Mouse (Mus musculus) myocyte (in vitro differentiated cells): ENCODE results near the gene Mov10l1.

Source experiments
- CEBPB ChIP-seq: IDR thresholded peaks from 2 replicates; pipeline ENCODE4 v1.6.1; 2011; ENCODE audit warnings: mild to moderate bottlenecking, moderate library complexity; ENCODE audit not compliant: poor library complexity, insufficient read depth, severe bottlenecking
- E2F4 ChIP-seq: IDR thresholded peaks from one replicate; pipeline ENCODE4 v1.6.1; 2011; ENCODE audit warnings: mild to moderate bottlenecking, control low read depth, moderate library complexity; ENCODE audit not compliant: insufficient read depth
- MAX ChIP-seq: IDR thresholded peaks from one replicate; pipeline ENCODE4 v1.6.1; 2011; ENCODE audit warnings: low read depth, mild to moderate bottlenecking, control low read depth
- MYOD1 ChIP-seq, 3 experiments: IDR thresholded peaks; one replicate each; pipeline ENCODE4 v1.6.1; 2011; ENCODE audit warnings: control low read depth in 2 of 3, low read depth in 2 of 3, mild to moderate bottlenecking in 2 of 3, moderate library complexity in 1 of 3; ENCODE audit not compliant: insufficient read length in 2 of 3, control insufficient read depth in 1 of 3
- MYOG ChIP-seq, 3 experiments: IDR thresholded peaks; one replicate each; pipeline ENCODE4 v1.6.1; 2011; ENCODE audit warnings: control low read depth in 2 of 3, low read depth in 2 of 3, mild to moderate bottlenecking in 2 of 3; ENCODE audit not compliant: insufficient read length in 2 of 3, control insufficient read depth in 1 of 3, insufficient read depth in 1 of 3
- POLR2A ChIP-seq: IDR thresholded peaks from one replicate; pipeline ENCODE4 v1.6.1; 2011; ENCODE audit warnings: low read depth, mild to moderate bottlenecking, control low read depth, moderate library complexity; ENCODE audit not compliant: insufficient read length
- POLR2AphosphoS2 ChIP-seq: IDR thresholded peaks from one replicate; pipeline ENCODE4 v1.6.1; 2011; ENCODE audit warnings: low read depth, control low read depth; ENCODE audit not compliant: insufficient read length
- SRF ChIP-seq: IDR thresholded peaks from one replicate; pipeline ENCODE4 v1.6.1; 2011; ENCODE audit warnings: low read depth; ENCODE audit not compliant: control insufficient read depth, insufficient read length
- TCF12 ChIP-seq: IDR thresholded peaks from one replicate; pipeline ENCODE4 v1.6.1; 2011; ENCODE audit warnings: mild to moderate bottlenecking, control low read depth; ENCODE audit not compliant: poor library complexity, insufficient read depth, severe bottlenecking
- TCF3 ChIP-seq: IDR thresholded peaks from one replicate; pipeline ENCODE4 v1.6.1; 2011; ENCODE audit warnings: low read depth, control low read depth; ENCODE audit not compliant: insufficient read length
- USF1 ChIP-seq: IDR thresholded peaks from one replicate; pipeline ENCODE4 v1.6.1; 2011; ENCODE audit warnings: low read depth, mild to moderate bottlenecking, control low read depth, moderate library complexity

DNA sequence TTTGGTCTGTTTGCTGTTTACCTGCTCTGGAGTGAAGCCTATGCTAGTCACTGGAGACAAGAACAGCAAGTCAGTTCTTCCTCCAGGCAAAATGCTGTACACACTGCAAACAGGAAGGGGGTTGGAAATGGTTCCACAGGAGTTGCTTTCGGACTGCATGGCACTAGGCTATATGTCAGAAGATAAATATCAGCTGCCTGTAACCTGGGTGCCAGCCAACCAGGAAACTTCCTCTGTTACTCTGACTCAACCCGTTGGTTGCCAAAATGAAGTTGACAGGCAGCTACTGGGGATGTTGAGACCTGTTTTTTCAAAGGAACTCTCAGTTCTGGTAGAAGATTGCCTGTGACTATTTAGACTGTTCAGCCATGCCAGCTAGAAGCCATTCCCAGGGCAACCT lies 6.5 kb downstream of the Mov10l1 start:
- TF ChIP-seq MYOG (IDR thresholded peaks at IDR 0.05; ENCODE audit: control insufficient read depth in 1 of 3, insufficient read depth in 1 of 3, insufficient read length in 2 of 3, low read depth in 2 of 3) (no peak), POLR2A (no peak), USF1 (no peak), POLR2AphosphoS2 (no peak), E2F4 (no peak), CEBPB (no peak), MAX (no peak), TCF3 (no peak), TCF12 (no peak), SRF (no peak), MYOD1 (IDR thresholded peaks at IDR 0.05; ENCODE audit: control insufficient read depth in 1 of 3, insufficient read length in 2 of 3, low read depth in 2 of 3) (no peak)
